Mouse (Mus musculus) cerebellum, adult 2 months (tissue): ENCODE measurements around the gene Psmb8. TPM values are rescaled to one million over a fixed set of nuclear protein-coding genes. Genes with fewer than 3 reads are reported as not detected.

ENCODE experiments used
- DNase-seq, 2 experiments: peaks; one replicate each; pipeline ENCODE4 v3.0.0; 2021
- H3K27ac ChIP-seq: fragments of 200-500 bp; 2 replicates; pipeline ENCODE4 v1.5.1; 2012; ENCODE audit warnings: low read length, control low read depth, inconsistent platforms; ENCODE audit not compliant: insufficient read depth
- H3K27me3 ChIP-seq: fragments of 200-500 bp; 2 replicates; pipeline ENCODE4 v1.6.1; 2012; ENCODE audit warnings: inconsistent platforms, mild to moderate bottlenecking, low read length, moderate library complexity; ENCODE audit not compliant: control insufficient read depth, insufficient read depth
- H3K4me1 ChIP-seq: fragments of 200-500 bp; 2 replicates; pipeline ENCODE4 v1.6.1; 2011; ENCODE audit warnings: low read length; ENCODE audit not compliant: control insufficient read depth, insufficient read depth
- H3K4me3 ChIP-seq: fragments of 200-500 bp; replicated peaks from 2 replicates; pipeline ENCODE3; 2011; ENCODE audit warnings: mild to moderate bottlenecking, low read depth, low read length, control low read depth; ENCODE audit not compliant: insufficient read depth
- CTCF ChIP-seq: fragments of 200-500 bp; IDR thresholded peaks from 2 replicates; pipeline ENCODE4 v1.5.1; 2011; ENCODE audit warnings: low read depth, mild to moderate bottlenecking, control low read depth, low read length, moderate library complexity, borderline replicate concordance; ENCODE audit not compliant: insufficient read depth
- POLR2A ChIP-seq: fragments of 200-500 bp; IDR thresholded peaks from 2 replicates; pipeline ENCODE4 v1.6.1; 2011; ENCODE audit warnings: low read length, control low read depth, borderline replicate concordance; ENCODE audit not compliant: insufficient read depth
- WGBS: fragments of 180-500 bp; shearing (Covaris S2); methylation state at CpG from one replicate; pipeline ENCODE4 v1.1.7; 2018; 5-methylcytosine and 5-hydroxymethylcytosine counted together
- polyA plus RNA-seq: library from polyadenylated mRNA; depleted of rRNA; stranded (reverse); fragments of >200 nt; gene quantifications from 2 replicates; pipeline ENCODE4 v1.2.3, GENCODE M21; 2012

The Psmb8 gene
- polyA plus RNA-seq, 1 experiment: 7.3 TPM

GRCm38 (mm10) chr17:34170877-34171498 lies 26.5 kb upstream of the Psmb8 start:
- no peaks in the 10 kb centered on the region for H3K27me3 ChIP-seq
- 42% methylated on average over 13 of the region's 13 CpGs for WGBS
- no peak overlapping the region for H3K27ac ChIP-seq
- no peak overlapping the region for H3K4me3 ChIP-seq
- TF ChIP-seq CTCF: peak; percentile 84
- no peak for TF ChIP-seq POLR2A
- H3K4me1 ChIP-seq: no peaks in the 10 kb centered on the region
- DNase-seq: peak; percentile 59 to 74

- no peaks in the 10 kb centered on the region for H3K27me3 ChIP-seq
- H3K4me1 ChIP-seq: no peaks in the 10 kb centered on the region
- no peak overlapping the region for H3K4me3 ChIP-seq
- no peak for TF ChIP-seq CTCF
- 97% methylated on average over 5 of the region's 5 CpGs for WGBS
- H3K27ac ChIP-seq: no peak overlapping the region
- DNase-seq: no peak
Observed at GRCm38 (mm10) chr17:34172528-34172927, 25.0 kb upstream of the Psmb8 start.

- 57% methylated on average over 1 of the region's 1 CpGs for WGBS
- DNase-seq: no peak
- H3K27me3 ChIP-seq: no peaks in the 10 kb centered on the region
- H3K4me3 ChIP-seq: no peak overlapping the region
- H3K4me1 ChIP-seq: no peaks in the 10 kb centered on the region
- TF ChIP-seq CTCF: no peak
- TF ChIP-seq POLR2A: no peak
- no peak overlapping the region for H3K27ac ChIP-seq
Observed at GRCm38 (mm10) chr17:34174075-34174474, 23.4 kb upstream of the Psmb8 start.

GRCm38 (mm10) chr17:34177179-34177578 lies 20.3 kb upstream of the Psmb8 start:
- H3K27me3 ChIP-seq: no peaks in the 10 kb centered on the region
- no peak overlapping the region for H3K4me3 ChIP-seq
- DNase-seq: no peak
- H3K27ac ChIP-seq: no peak overlapping the region
- H3K4me1 ChIP-seq: no peaks in the 10 kb centered on the region
- no peak for TF ChIP-seq CTCF
- no peak for TF ChIP-seq POLR2A
- whole genome bisulfite sequencing: 78% methylated on average over 4 of the region's 4 CpGs

- DNase-seq: no peak
- no peak overlapping the region for H3K27ac ChIP-seq
- H3K4me1 ChIP-seq: no peaks in the 10 kb centered on the region
- 66% methylated on average over 6 of the region's 6 CpGs for WGBS
- no peaks in the 10 kb centered on the region for H3K27me3 ChIP-seq
- TF ChIP-seq CTCF (no peak), POLR2A (no peak)
- no peak overlapping the region for H3K4me3 ChIP-seq
Observed at GRCm38 (mm10) chr17:34179019-34179418, 18.5 kb upstream of the Psmb8 start.

GRCm38 (mm10) chr17:34179913-34180859 lies 17.3 kb upstream of the Psmb8 start:
- 66% methylated on average over 13 of the region's 13 CpGs for WGBS
- Histone ChIP-seq H3K27me3 (no peaks in the 10 kb centered on the region), H3K4me3 (no peak overlapping the region), H3K27ac (no peak overlapping the region), H3K4me1 (no peaks in the 10 kb centered on the region)
- no peak for TF ChIP-seq CTCF
- TF ChIP-seq POLR2A: no peak
- DNase-seq: no peak

- DNase-seq: no peak
- WGBS: 50% methylated on average over 15 of the region's 15 CpGs
- no peak for TF ChIP-seq POLR2A
- no peak for TF ChIP-seq CTCF
Observed at GRCm38 (mm10) chr17:34183564-34184219, 13.8 kb upstream of the Psmb8 start.

More at GRCm38 (mm10) chr17:34183564-34184219, 13.8 kb upstream of the Psmb8 start:
- Histone ChIP-seq H3K27me3 (peaks cover 2% of the 10 kb centered on the region; the same call in 1 of the 2 replicates), H3K27ac (no peak overlapping the region), H3K4me3 (no peak overlapping the region), H3K4me1 (no peaks in the 10 kb centered on the region)
